In the genomic region with DNA sequence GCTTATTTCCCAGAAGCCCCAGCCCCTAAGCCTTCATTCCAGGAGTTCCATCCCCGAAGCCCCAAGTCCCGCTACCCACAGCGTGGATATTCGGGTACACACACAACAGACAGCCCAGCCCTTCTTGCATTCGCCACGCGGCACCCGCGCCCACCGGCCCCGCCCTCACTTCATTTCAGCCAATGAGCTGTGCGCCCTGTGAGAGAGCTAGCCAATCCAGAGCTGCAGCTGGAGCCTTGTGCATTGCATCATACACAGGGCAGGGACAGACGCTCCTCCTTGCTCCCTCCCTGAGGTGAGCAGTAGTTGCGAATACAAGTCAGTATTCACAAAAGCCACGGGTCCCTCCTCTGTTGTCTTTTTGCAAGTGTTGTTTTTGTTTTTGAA, we compare ENCODE assay signal across 8 mouse cellular contexts. TPM values are rescaled to one million over a fixed set of nuclear protein-coding genes. Genes with fewer than 3 reads are reported as not detected.
A peak's percentile ranks its signal among the peaks of the same experiment; 100 is the strongest.
DNase-seq lines count a peak whose midpoint lies in the region; ATAC-seq and TF ChIP-seq lines count a peak whose summit lies in the region.

A gene (minus strand): TSS at position 169 of the 387 bp plus-strand sequence.

- H3K27me3 ChIP-seq in heart, embryonic 15.5 days = no peaks in the 10 kb centered on the region; the same call in 1 of the 2 replicates
- peaks cover 4% of the 10 kb centered on the region for H3K27me3 ChIP-seq in liver, embryonic 14.5 days (ENCODE audit: control insufficient read depth, insufficient read depth, low read length)
- H3K27me3 ChIP-seq in neural tube, embryonic 11.5 days (ENCODE audit: control insufficient read depth, insufficient read depth, low read length) = no peaks in the 10 kb centered on the region
- no peaks in the 10 kb centered on the region for H3K27me3 ChIP-seq in stomach, postnatal 0 days (ENCODE audit: control insufficient read depth, insufficient read depth, low read length)

- TF ChIP-seq CTCF in liver, embryonic 14.5 days (IDR thresholded peaks at IDR 0.05; ENCODE audit: low read depth) = no peak
- no peak for TF ChIP-seq CTCF in stomach, postnatal 0 days (IDR thresholded peaks at IDR 0.05; ENCODE audit: low read depth)

- H3K9ac ChIP-seq in heart, embryonic 15.5 days = peak within 1 kb of the TSS; percentile 70
- H3K9ac ChIP-seq in liver, embryonic 14.5 days (replicated peaks) = peak within 1 kb of the TSS; percentile 58
- peak within 1 kb of the TSS; percentile 68 for H3K9ac ChIP-seq in neural tube, embryonic 11.5 days (ENCODE audit: low read length)
- peak within 1 kb of the TSS; percentile 66 for H3K9ac ChIP-seq in stomach, postnatal 0 days (ENCODE audit: low read length)

- peaks cover 4% of the 10 kb centered on the region for H3K4me1 ChIP-seq in brown adipose tissue, adult 24 weeks (ENCODE audit: control insufficient read depth, insufficient read depth, insufficient read length, low read length)
- H3K4me1 ChIP-seq in heart, embryonic 15.5 days (replicated peaks) = peaks cover 32% of the 10 kb centered on the region
- peaks cover 7 to 8% of the 10 kb centered on the region in 2 experiments for H3K4me1 ChIP-seq in liver, embryonic 14.5 days (replicated peaks; ENCODE audit: control insufficient read depth in 2 of 2, insufficient read depth in 2 of 2, low read length in 1 of 2)
- H3K4me1 ChIP-seq in neural tube, embryonic 11.5 days (ENCODE audit: control insufficient read depth, insufficient read depth, low read length) = peaks cover 16% of the 10 kb centered on the region
- H3K4me1 ChIP-seq in stomach, postnatal 0 days (replicated peaks; ENCODE audit: control insufficient read depth, insufficient read depth) = no peaks in the 10 kb centered on the region

- peak within 1 kb of the TSS; percentile 66 for H3K4me3 ChIP-seq in brown adipose tissue, adult 24 weeks (ENCODE audit: insufficient read depth, low read depth, low read length)
- H3K4me3 ChIP-seq in heart, embryonic 15.5 days = peak within 1 kb of the TSS; percentile 60
- H3K4me3 ChIP-seq in liver, embryonic 14.5 days (ENCODE audit: insufficient read depth in 1 of 2, low read depth in 2 of 2, low read length in 2 of 2) = peak within 1 kb of the TSS; percentile 60 to 66
- H3K4me3 ChIP-seq in neural tube, embryonic 11.5 days (ENCODE audit: low read depth, low read length) = peak within 1 kb of the TSS; percentile 46
- peak within 1 kb of the TSS; percentile 46 for H3K4me3 ChIP-seq in stomach, postnatal 0 days (ENCODE audit: low read depth, low read length)

- no peaks in the 10 kb centered on the region for H3K9me3 ChIP-seq in heart, embryonic 15.5 days (replicated peaks)
- H3K9me3 ChIP-seq in liver, embryonic 14.5 days (ENCODE audit: control insufficient read depth, low read length) = no peaks in the 10 kb centered on the region
- no peaks in the 10 kb centered on the region for H3K9me3 ChIP-seq in neural tube, embryonic 11.5 days (ENCODE audit: control insufficient read depth, low read length)
- H3K9me3 ChIP-seq in stomach, postnatal 0 days (ENCODE audit: control insufficient read depth, low read length) = no peaks in the 10 kb centered on the region

- DNase-seq in CD4-positive, CD25-positive, alpha-beta regulatory T cell, adult 2 months (ENCODE audit: low read depth, low spot score) = peak; percentile 95
- DNase-seq in fibroblast of lung, adult 2 months (ENCODE audit: low read depth) = peak; percentile 90
- peak; percentile 95 to 96 for DNase-seq in kidney, postnatal 25 days
- DNase-seq in liver, embryonic 14.5 days (ENCODE audit: low read depth in 3 of 3, low spot score in 3 of 3) = peak; percentile 85 to 90 (median 86)
- DNase-seq in neural tube, embryonic 11.5 days (ENCODE audit: low spot score) = peak; percentile 92
- DNase-seq in stomach, postnatal 0 days (ENCODE audit: low spot score) = peak; percentile 96

- ATAC-seq in heart, embryonic 15.5 days (replicated peaks; ENCODE audit: insufficient number of reproducible peaks, insufficient read depth, low FRiP score, low read depth) = peak; percentile 97
- peak; percentile 99 for ATAC-seq in liver, embryonic 14.5 days (ENCODE audit: insufficient read depth)
- peak; percentile 100 for ATAC-seq in neural tube, embryonic 11.5 days (ENCODE audit: insufficient read depth, low FRiP score, low TSS enrichment)
- peak; percentile 98 for ATAC-seq in stomach, postnatal 0 days (ENCODE audit: low FRiP score, low TSS enrichment)

- no peak within 1 kb of the TSS for H3K27ac ChIP-seq in brown adipose tissue, adult 24 weeks (replicated peaks; ENCODE audit: low read depth, low read length)
- H3K27ac ChIP-seq in heart, embryonic 15.5 days = peak within 1 kb of the TSS; percentile 38
- no peak within 1 kb of the TSS for H3K27ac ChIP-seq in liver, embryonic 14.5 days
- no peak within 1 kb of the TSS for H3K27ac ChIP-seq in neural tube, embryonic 11.5 days (ENCODE audit: low read depth, low read length)
- H3K27ac ChIP-seq in stomach, postnatal 0 days (replicated peaks) = no peak within 1 kb of the TSS; the same call in 1 of the 2 replicates

- no peaks in the 10 kb centered on the region for H3K36me3 ChIP-seq in heart, embryonic 15.5 days
- H3K36me3 ChIP-seq in liver, embryonic 14.5 days (replicated peaks; ENCODE audit: control insufficient read depth, insufficient read depth, low read depth) = no peaks in the 10 kb centered on the region
- H3K36me3 ChIP-seq in neural tube, embryonic 11.5 days (ENCODE audit: control insufficient read depth, insufficient read depth, low read length) = no peaks in the 10 kb centered on the region; the same call in 1 of the 2 replicates
- no peaks in the 10 kb centered on the region for H3K36me3 ChIP-seq in stomach, postnatal 0 days (ENCODE audit: control insufficient read depth, insufficient read depth, low read length)

- TF ChIP-seq EP300 in liver, embryonic 14.5 days (IDR thresholded peaks at IDR 0.05; ENCODE audit: low read depth) = no peak
- TF ChIP-seq EP300 in stomach, postnatal 0 days (optimal IDR thresholded peaks at IDR 0.05) = no peak

- peak within 1 kb of the TSS; percentile 93 for H3K4me2 ChIP-seq in heart, embryonic 15.5 days
- H3K4me2 ChIP-seq in liver, embryonic 14.5 days (ENCODE audit: low read depth) = peak within 1 kb of the TSS; percentile 97
- H3K4me2 ChIP-seq in neural tube, embryonic 11.5 days (ENCODE audit: low read depth) = peak within 1 kb of the TSS; percentile 84
- H3K4me2 ChIP-seq in stomach, postnatal 0 days (replicated peaks; ENCODE audit: low read depth) = peak within 1 kb of the TSS; percentile 93

- 0% methylated on average over 15 of the region's 15 CpGs for WGBS in heart, embryonic 15.5 days
- WGBS in liver, embryonic 14.5 days (ENCODE audit: insufficient replicate concordance) = under 1% methylated on average over 15 of the region's 15 CpGs
- WGBS in neural tube, embryonic 11.5 days = under 1% methylated on average over 15 of the region's 15 CpGs
- 2% methylated on average over 15 of the region's 15 CpGs for WGBS in stomach, postnatal 0 days

RNA-seq across cellular contexts. Expression of the gene that starts here (rescaled TPM):
- 1.0 and 1.3 TPM in 2 replicates for polyA plus RNA-seq in brown adipose tissue, adult 24 weeks (2012; ENCODE audit: insufficient read depth, insufficient read length, missing spikeins)
- polyA plus RNA-seq in heart, embryonic 15.5 days (2015; fragmentation: Nextera tagmentation; extraction: Ambion mirVana) = 17.1 and 23.5 TPM in 2 replicates
- polyA plus RNA-seq in liver, embryonic 14.5 days (2012; rRNA removed) = 4.0 and 4.3 TPM in 2 replicates
- polyA plus RNA-seq in liver, embryonic 14.5 days (2014; fragmentation: Nextera tagmentation; extraction: Ambion mirVana) = 4.8 and 5.1 TPM in 2 replicates
- polyA plus RNA-seq in neural tube, embryonic 11.5 days (2014; fragmentation: Nextera tagmentation; extraction: Ambion mirVana) = 31.8 and 33.8 TPM in 2 replicates
- polyA plus RNA-seq in stomach, postnatal 0 days (2015; fragmentation: Nextera tagmentation; extraction: Ambion mirVana) = 13.9 and 18.4 TPM in 2 replicates
